Mouse (Mus musculus) ES-Bruce4 (cell line): Measurements from ENCODE around the gene Pcdh9.

ENCODE experiments used
- CTCF ChIP-seq: IDR thresholded peaks from one replicate; pipeline ENCODE4 v1.8.1; 2011; ENCODE audit warnings: low read depth, low read length
- EP300 ChIP-seq: IDR thresholded peaks from 2 replicates; pipeline ENCODE4 v1.6.1; 2011; ENCODE audit warnings: low read depth, low read length; ENCODE audit not compliant: insufficient read depth

DNA sequence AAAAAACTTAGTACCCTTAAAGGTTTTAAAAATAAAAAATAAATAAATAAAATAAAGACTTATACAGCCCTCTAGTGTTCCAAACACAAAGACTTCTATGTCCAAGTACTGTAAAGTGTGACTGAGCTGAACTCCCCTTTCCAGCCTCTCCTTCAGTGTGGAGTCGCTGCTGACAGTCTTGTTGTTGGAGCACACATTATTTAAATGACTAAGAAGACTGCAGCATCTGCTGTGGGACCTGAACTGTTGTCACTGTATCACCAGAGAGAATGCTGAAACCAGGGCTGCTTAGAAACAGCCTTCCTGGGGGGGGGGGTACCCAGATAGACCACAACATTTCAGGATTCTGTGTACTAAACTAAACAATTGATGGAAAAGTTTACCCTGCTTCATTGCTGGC lies 509.7 kb downstream of the Pcdh9 start:
- no peak for TF ChIP-seq EP300
- TF ChIP-seq CTCF = no peak
